ENCODE assay signal across 8 mouse cellular contexts in genomic region chr10:80431570-80432386, GRCm38 (mm10). TPM values are rescaled to one million over a fixed set of nuclear protein-coding genes. Genes with fewer than 3 reads are reported as not detected.
DNase-seq lines count a peak whose midpoint lies in the region; ATAC-seq and TF ChIP-seq lines count a peak whose summit lies in the region.

No protein-coding gene starts in this region.

- H3K27ac ChIP-seq in lung, postnatal 0 days (ENCODE audit: low read length): no peak overlapping the region
- no peak overlapping the region for H3K27ac ChIP-seq in embryonic fibroblast, embryonic 13.5 days (ENCODE audit: insufficient read depth, low read length)
- no peak overlapping the region; the same call in 1 of the 2 replicates for H3K27ac ChIP-seq in intestine, embryonic 14.5 days (ENCODE audit: low read depth)
- peak overlapping the region; percentile 97 for H3K27ac ChIP-seq in neural tube, embryonic 13.5 days (replicated peaks)

- 12% methylated on average over 15 of the region's 16 CpGs for WGBS in lung, postnatal 0 days
- WGBS in intestine, embryonic 14.5 days: 15% methylated on average over 16 of the region's 16 CpGs
- 15% methylated on average over 16 of the region's 16 CpGs for WGBS in neural tube, embryonic 13.5 days

- peaks cover 10% of the 10 kb centered on the region; the same call in 1 of the 2 replicates for H3K4me1 ChIP-seq in lung, postnatal 0 days (ENCODE audit: insufficient read depth, low read depth, low read length)
- H3K4me1 ChIP-seq in embryonic fibroblast, embryonic 13.5 days (ENCODE audit: control insufficient read depth, insufficient read depth, low read length): no peaks in the 10 kb centered on the region; the same call in 1 of the 2 replicates
- peaks cover 26% of the 10 kb centered on the region for H3K4me1 ChIP-seq in intestine, embryonic 14.5 days (replicated peaks; ENCODE audit: control insufficient read depth, insufficient read depth, low read length)
- H3K4me1 ChIP-seq in neural tube, embryonic 13.5 days (replicated peaks): peaks cover 37% of the 10 kb centered on the region

- peak overlapping the region; percentile 77 for H3K9ac ChIP-seq in lung, postnatal 0 days (replicated peaks; ENCODE audit: low read depth)
- H3K9ac ChIP-seq in intestine, embryonic 14.5 days (ENCODE audit: low read length): peak overlapping the region; percentile 98
- H3K9ac ChIP-seq in neural tube, embryonic 13.5 days: peak overlapping the region; percentile 98

- no peak for TF ChIP-seq EP300 in lung, postnatal 0 days (IDR thresholded peaks at IDR 0.05)

- no peaks in the 10 kb centered on the region for H3K27me3 ChIP-seq in lung, postnatal 0 days (replicated peaks; ENCODE audit: insufficient read depth, low read length)
- no peaks in the 10 kb centered on the region for H3K27me3 ChIP-seq in intestine, embryonic 14.5 days (replicated peaks; ENCODE audit: control insufficient read depth, insufficient read depth, low read length)
- no peaks in the 10 kb centered on the region; the same call in 1 of the 2 replicates for H3K27me3 ChIP-seq in neural tube, embryonic 13.5 days

- no peak for ATAC-seq in lung, postnatal 0 days
- ATAC-seq in intestine, embryonic 14.5 days (replicated peaks; ENCODE audit: low FRiP score, low TSS enrichment, low read depth): no peak
- no peak for ATAC-seq in neural tube, embryonic 13.5 days (ENCODE audit: low read depth)
- ATAC-seq in frontal cortex, adult (ENCODE audit: low TSS enrichment): no peak

- no peak for TF ChIP-seq CTCF in lung, postnatal 0 days (IDR thresholded peaks at IDR 0.05)
- TF ChIP-seq CTCF in embryonic fibroblast, embryonic 13.5 days (IDR thresholded peaks at IDR 0.05; ENCODE audit: borderline replicate concordance, insufficient read depth, low read length): no peak

- peak overlapping the region; percentile 86 for H3K4me2 ChIP-seq in lung, postnatal 0 days (replicated peaks; ENCODE audit: low read depth, low read length)
- H3K4me2 ChIP-seq in intestine, embryonic 14.5 days (ENCODE audit: low read length): peak overlapping the region; percentile 88
- H3K4me2 ChIP-seq in neural tube, embryonic 13.5 days: peak overlapping the region; percentile 74

- no peak for TF ChIP-seq POLR2A in embryonic fibroblast, embryonic 13.5 days (IDR thresholded peaks at IDR 0.05; ENCODE audit: low read depth, low read length)

- peak overlapping the region; percentile 98 for H3K4me3 ChIP-seq in lung, postnatal 0 days (ENCODE audit: low read depth, low read length)
- peak overlapping the region; percentile 98 for H3K4me3 ChIP-seq in embryonic fibroblast, embryonic 13.5 days (ENCODE audit: insufficient read depth, low read length)
- H3K4me3 ChIP-seq in intestine, embryonic 14.5 days (ENCODE audit: low read depth, low read length): peak overlapping the region; percentile 52
- peak overlapping the region; percentile 93 for H3K4me3 ChIP-seq in neural tube, embryonic 13.5 days

- no peaks in the 10 kb centered on the region for H3K9me3 ChIP-seq in lung, postnatal 0 days (ENCODE audit: low read length)
- H3K9me3 ChIP-seq in intestine, embryonic 14.5 days (ENCODE audit: control insufficient read depth, low read length): no peaks in the 10 kb centered on the region
- H3K9me3 ChIP-seq in neural tube, embryonic 13.5 days: no peaks in the 10 kb centered on the region

- peaks cover 17% of the 10 kb centered on the region for H3K36me3 ChIP-seq in lung, postnatal 0 days (ENCODE audit: insufficient read depth, low read length)
- H3K36me3 ChIP-seq in intestine, embryonic 14.5 days (ENCODE audit: control insufficient read depth, insufficient read depth, low read length): peaks cover 46% of the 10 kb centered on the region
- H3K36me3 ChIP-seq in neural tube, embryonic 13.5 days: peaks cover 39% of the 10 kb centered on the region

- no peak for DNase-seq in lung, postnatal 0 days (ENCODE audit: low spot score)
- DNase-seq in lung, postnatal 14 days: no peak
- DNase-seq in intestine, embryonic 14.5 days (ENCODE audit: low spot score): no peak
- DNase-seq in gastrocnemius, adult 8-10 months (ENCODE audit: low spot score in 2 of 2): no peak
- no peak for DNase-seq in right cerebral cortex, adult 2 months (ENCODE audit: low spot score in 2 of 2)

RNA-seq across cellular contexts. Expression of gene Tcf3, which starts 1.7 kb away (rescaled TPM):
- 34.7 and 36.2 TPM in 2 replicates for polyA plus RNA-seq in lung, postnatal 0 days (2015; fragmentation: Nextera tagmentation; extraction: Ambion mirVana)
- 64.8 and 72.9 TPM in 2 replicates for polyA plus RNA-seq in embryonic fibroblast, embryonic 13.5 days (2011; ENCODE audit: insufficient read length, low read depth, missing spikeins)
- 106 and 114 TPM in 2 replicates for polyA plus RNA-seq in intestine, embryonic 14.5 days (2014; fragmentation: Nextera tagmentation; extraction: Ambion mirVana)
- 62.1 and 70.4 TPM in 2 replicates for polyA plus RNA-seq in neural tube, embryonic 13.5 days (2015; fragmentation: Nextera tagmentation; extraction: Ambion mirVana)
- 10 to 100 TPM in 3 of 4 experiments, 1 to 10 TPM in 1; 9.9 to 13.1 (median 10.8) TPM for total RNA-seq in gastrocnemius, adult 8-10 months (2022)

RNA-seq across cellular contexts. Expression of gene Uqcr11, which starts 25.1 kb away (rescaled TPM):
- polyA plus RNA-seq in lung, postnatal 0 days (2015; fragmentation: Nextera tagmentation; extraction: Ambion mirVana): 511 and 651 TPM in 2 replicates
- 182 and 231 TPM in 2 replicates for polyA plus RNA-seq in embryonic fibroblast, embryonic 13.5 days (2011; ENCODE audit: insufficient read length, low read depth, missing spikeins)
- 941 and 1,108 TPM in 2 replicates for polyA plus RNA-seq in intestine, embryonic 14.5 days (2014; fragmentation: Nextera tagmentation; extraction: Ambion mirVana)
- 462 and 574 TPM in 2 replicates for polyA plus RNA-seq in neural tube, embryonic 13.5 days (2015; fragmentation: Nextera tagmentation; extraction: Ambion mirVana)
- 100 to 1,000 TPM; 691 to 868 (median 797) TPM for total RNA-seq in gastrocnemius, adult 8-10 months (2022)

RNA-seq across cellular contexts. Expression of gene Mbd3, which starts 32.4 kb away (rescaled TPM):
- 90.6 and 90.7 TPM in 2 replicates for polyA plus RNA-seq in lung, postnatal 0 days (2015; fragmentation: Nextera tagmentation; extraction: Ambion mirVana)
- 83.3 and 99.1 TPM in 2 replicates for polyA plus RNA-seq in embryonic fibroblast, embryonic 13.5 days (2011; ENCODE audit: insufficient read length, low read depth, missing spikeins)
- 203 and 206 TPM in 2 replicates for polyA plus RNA-seq in intestine, embryonic 14.5 days (2014; fragmentation: Nextera tagmentation; extraction: Ambion mirVana)
- 238 and 241 TPM in 2 replicates for polyA plus RNA-seq in neural tube, embryonic 13.5 days (2015; fragmentation: Nextera tagmentation; extraction: Ambion mirVana)
- 100 to 1,000 TPM; 120 to 138 (median 131) TPM for total RNA-seq in gastrocnemius, adult 8-10 months (2022)

RNA-seq across cellular contexts. Expression of gene Mex3d, which starts 44.3 kb away (rescaled TPM):
- polyA plus RNA-seq in lung, postnatal 0 days (2015; fragmentation: Nextera tagmentation; extraction: Ambion mirVana): 6.0 and 6.3 TPM in 2 replicates
- 39.1 and 40.4 TPM in 2 replicates for polyA plus RNA-seq in embryonic fibroblast, embryonic 13.5 days (2011; ENCODE audit: insufficient read length, low read depth, missing spikeins)
- 5.3 and 6.7 TPM in 2 replicates for polyA plus RNA-seq in intestine, embryonic 14.5 days (2014; fragmentation: Nextera tagmentation; extraction: Ambion mirVana)
- 15.6 and 16.7 TPM in 2 replicates for polyA plus RNA-seq in neural tube, embryonic 13.5 days (2015; fragmentation: Nextera tagmentation; extraction: Ambion mirVana)
- total RNA-seq in gastrocnemius, adult 8-10 months (2022): 1 to 10 TPM; 4.2 to 6.3 (median 4.7) TPM
